Mouse (Mus musculus) cerebellum, postnatal 25 days (tissue): Measurements from ENCODE around the gene Htr7.

Experiments used
- DNase-seq, 2 experiments: peaks; one replicate each; pipeline ENCODE4 v3.0.0; 2021; ENCODE audit warnings: mixed read lengths in 2 of 2

The Htr7 gene

DNA sequence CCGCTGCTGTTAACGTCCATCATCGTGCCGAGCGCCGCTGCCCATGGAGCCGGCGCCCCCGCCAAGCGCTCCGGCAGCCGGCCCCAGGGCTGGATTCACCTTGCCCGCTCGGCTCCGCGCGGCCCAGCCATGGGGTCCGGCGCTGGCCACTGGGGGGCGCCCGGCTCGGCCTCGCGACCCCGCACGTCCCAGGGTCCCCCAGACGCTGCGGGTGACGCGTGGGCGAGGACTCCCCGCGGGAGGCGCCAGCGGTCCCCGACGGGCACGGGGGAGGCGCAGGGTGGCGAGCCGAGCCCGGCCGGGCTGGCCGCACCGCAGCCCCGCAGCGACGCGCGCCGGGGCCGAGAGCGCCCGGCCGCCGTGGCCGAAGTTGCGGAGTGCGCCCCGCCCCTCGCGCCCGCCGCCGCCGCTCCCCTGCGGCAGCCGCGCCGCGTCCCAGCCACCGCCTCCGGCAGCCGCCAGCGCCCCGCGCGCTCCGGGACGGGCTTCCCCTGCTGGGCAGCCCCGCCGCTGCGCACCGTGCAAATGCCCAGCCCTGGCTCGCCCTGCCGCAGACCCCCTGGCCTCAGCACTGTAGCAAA, at the start of gene Htr7:
Gene Htr7 (minus strand): TSS at position 277 of the 581 bp plus-strand sequence.
- DNase-seq = peak; percentile 37 to 51

DNA sequence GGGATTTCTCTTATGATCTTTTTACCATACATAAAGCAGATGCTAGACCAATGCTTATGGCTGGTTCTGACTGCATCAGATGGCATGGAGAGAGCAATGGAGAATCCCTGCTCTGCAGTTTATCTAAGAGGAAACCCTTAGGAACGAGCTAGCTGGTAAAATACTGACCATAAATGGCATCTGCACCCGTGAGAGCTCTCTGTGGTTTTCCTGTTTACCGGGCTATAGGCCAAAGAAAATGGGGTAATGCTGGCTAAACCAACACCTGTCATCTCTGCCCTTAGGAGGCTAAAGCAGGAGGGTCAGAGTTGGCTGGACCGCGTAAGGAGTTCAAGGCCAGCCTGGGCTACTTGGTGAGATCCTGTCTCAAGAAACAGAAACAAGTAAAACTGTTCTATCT, 46.6 kb upstream of the Htr7 start:
- DNase-seq = no peak

- no peak for DNase-seq
These were observed 41.6 kb upstream of the Htr7 start for GRCm38 (mm10) chr19:36098916-36099315.

DNA sequence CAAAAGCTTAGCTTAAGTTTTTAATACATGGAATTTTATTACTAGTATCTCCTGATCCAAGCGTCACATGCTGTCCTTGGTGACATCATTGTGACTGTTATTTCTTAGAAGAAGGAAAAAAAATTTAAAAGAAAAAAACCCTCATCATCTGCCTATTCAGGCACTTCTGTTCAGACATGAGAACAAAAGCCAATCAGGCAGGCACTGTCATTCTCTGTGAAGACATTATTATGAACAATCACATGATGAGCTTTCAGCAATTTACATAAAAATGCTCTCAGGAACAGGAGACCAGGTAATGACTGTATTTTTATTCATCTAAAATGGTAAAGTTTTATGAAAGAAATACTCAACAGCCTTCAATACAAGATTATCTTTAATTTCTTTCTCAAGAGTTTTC, 41.0 kb upstream of the Htr7 start:
- DNase-seq = no peak

GRCm38 (mm10) chr19:36097194-36097593, 39.9 kb upstream of the Htr7 start:
- DNase-seq = no peak

- no peak for DNase-seq
These were observed 33.5 kb upstream of the Htr7 start for GRCm38 (mm10) chr19:36090781-36091180.

GRCm38 (mm10) chr19:36083262-36084225, 26.2 kb upstream of the Htr7 start, which contains the start of gene Rpp30:
Gene Rpp30 (plus strand): TSS chr19:36083716.
- peak; percentile 87 to 92 for DNase-seq

GRCm38 (mm10) chr19:36082606-36083261, 25.4 kb upstream of the Htr7 start:
- DNase-seq = peak; percentile 12 to 56

GRCm38 (mm10) chr19:36062801-36063529, 5.7 kb upstream of the Htr7 start:
- DNase-seq = no peak

DNA sequence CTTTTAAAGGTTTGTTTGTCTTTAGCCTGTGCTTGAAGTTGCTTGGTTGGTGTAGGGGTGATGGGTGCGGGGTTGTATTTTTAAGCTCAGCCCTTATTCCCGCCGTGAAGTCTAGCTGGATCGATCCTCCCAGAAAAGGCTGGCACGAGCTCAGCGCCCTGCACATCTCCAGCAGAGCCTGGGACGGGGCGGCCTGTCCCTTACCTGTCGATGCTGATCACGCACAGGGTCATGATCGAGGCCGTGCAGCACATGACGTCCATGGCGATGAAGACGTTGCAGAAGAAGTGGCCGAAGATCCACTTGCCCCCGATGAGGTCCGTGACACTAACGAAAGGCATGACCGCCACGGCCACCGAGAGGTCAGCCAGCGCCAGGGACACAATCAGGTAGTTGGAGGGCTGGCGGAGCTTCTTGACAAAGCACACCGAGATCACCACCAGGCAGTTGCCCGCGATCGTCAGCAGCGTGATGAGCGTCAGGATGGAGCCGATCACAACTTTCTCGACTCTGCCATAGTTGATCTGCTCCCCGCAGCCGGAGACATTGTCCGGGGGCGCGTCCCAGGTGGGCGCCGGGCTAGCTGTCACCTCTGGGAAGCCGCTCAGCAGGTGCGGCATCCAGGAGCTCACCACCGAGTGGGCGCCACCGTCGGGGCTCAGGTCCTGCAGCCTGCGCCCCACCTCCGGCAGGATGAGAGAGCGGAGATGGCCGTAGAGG, 645 bp downstream of the Htr7 start:
- peak in 1 of 2 experiments; percentile 3 for DNase-seq

GRCm38 (mm10) chr19:36046046-36046445, 11.3 kb downstream of the Htr7 start:
- DNase-seq = no peak

GRCm38 (mm10) chr19:36014836-36015235, 42.5 kb downstream of the Htr7 start:
- no peak for DNase-seq

- DNase-seq = no peak
These were observed 51.0 kb downstream of the Htr7 start for GRCm38 (mm10) chr19:36006277-36006676.

DNA sequence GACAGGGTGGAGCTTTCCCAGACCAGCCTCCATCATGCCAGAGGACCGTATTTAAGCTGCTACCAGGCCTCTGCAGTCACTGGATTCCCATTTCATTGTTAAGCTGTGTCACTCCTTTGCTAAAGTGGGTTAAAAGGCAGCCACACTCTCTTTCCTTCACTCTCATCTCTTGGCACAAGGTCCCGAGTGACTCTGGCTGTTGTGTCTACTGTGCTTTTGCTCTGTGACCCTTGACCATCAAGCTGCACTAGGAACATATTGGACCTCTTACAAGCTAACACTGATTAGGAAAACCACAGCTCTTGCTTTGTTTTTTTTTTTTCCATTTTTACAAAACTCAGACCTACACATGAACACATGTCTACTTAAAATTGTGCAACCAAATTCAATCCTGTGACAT, 52.3 kb downstream of the Htr7 start:
- no peak for DNase-seq

DNA sequence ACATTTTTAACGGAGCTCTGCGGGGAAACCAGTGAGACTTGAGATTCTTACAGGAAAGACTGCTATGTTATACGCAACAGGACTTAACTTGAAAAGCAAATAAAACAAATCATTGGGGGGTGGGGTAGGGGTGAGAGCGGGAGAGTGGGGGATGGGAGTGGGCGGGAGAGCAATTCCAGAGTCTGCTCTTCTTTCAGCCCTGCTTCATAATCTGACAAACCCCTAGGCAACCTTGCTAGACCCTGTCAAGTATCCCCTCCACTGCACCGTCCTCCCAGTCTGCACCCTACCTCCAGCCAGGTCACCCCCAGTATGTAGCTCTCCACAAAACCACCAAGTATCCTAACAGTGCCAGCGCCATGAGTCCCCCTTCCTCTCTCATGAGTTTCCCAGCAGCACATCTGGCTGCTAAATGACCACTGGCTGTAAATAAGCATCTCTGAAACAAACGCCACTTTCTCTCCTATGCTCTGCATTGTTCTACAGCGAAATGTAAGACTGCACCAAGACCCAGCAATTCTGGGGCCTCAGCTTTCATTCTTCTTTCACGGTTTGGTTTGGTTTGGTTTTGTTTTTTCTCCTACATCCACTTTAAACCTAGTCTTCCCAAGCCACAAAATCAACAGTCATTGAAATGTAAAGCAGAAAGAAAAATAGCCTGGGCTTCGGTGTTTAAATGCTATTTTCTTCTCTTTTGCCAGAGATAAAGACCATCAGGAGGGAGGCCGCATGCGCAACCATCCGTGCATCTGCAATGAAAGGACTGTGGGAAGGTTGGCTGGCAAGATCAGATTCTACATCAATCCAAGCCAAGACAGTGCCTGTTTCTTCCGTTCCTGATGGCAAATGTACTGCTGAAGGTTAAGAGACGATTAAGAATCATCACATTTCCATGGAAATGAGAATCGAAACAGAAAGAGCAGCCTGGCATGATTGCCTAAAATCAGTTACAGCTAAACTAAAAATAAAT, 54.5 kb downstream of the Htr7 start:
- no peak for DNase-seq

GRCm38 (mm10) chr19:36001512-36001911, 55.8 kb downstream of the Htr7 start:
- no peak for DNase-seq

GRCm38 (mm10) chr19:36000955-36001354, 56.4 kb downstream of the Htr7 start:
- no peak for DNase-seq

DNA sequence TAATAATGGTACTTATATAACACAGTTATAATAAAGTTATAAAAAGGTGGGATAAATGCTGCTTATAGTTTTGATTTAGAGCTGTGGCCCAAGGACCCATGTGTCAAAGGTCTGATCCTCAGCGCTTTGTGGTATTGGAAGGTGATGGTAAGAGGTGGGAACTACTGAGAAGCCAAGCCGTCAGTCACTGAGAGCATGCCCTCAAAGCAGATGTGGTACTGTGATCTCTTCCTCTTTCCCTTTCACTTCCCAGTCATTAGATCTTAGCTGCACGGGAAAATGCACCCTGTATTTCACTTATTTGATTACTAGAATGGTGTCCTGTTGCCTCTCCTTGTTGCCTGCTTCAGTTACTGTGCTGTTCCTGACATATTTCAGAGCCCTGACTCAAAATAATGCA, 59.9 kb downstream of the Htr7 start:
- DNase-seq = no peak

GRCm38 (mm10) chr19:35987461-35987860, 69.8 kb downstream of the Htr7 start:
- DNase-seq = no peak

DNA sequence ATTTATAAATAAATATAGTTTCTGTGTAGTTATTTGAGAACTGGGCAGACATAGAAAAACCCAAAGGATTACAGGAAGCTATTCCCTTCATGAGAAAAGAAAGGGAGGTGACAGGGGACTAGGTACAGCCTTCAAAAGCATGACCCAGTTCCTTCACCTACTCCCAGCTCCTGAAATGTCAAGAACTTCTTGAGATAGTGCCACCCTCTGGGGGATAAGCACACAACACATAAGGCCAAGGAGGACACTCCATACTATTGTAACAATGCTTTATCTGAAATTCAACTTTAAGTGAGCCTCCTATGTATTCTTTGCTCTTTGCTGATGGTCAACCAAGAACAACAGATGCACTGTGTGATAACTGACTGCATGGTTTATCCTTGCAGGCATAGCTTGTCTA, 82.6 kb downstream of the Htr7 start:
- no peak for DNase-seq

DNA sequence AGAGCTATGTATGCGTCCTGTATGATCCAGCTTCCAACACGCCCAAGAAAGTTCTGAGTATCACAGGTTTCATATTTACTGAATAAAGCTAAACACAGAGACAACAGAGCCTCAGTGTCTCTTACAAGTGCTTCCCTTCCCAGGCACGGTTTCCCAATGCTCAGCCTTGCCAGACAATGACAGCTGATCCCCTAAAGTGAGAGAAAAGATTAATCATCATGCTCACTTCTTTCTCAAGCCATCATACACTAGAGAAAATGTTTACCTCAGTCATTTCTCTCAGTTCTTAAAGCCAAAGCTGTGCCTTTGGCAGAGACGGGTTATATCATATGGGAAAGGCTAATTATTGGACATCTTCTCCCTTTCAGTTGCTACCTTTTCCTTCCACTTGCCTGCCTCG, 99.7 kb downstream of the Htr7 start:
- no peak for DNase-seq
